Mouse (Mus musculus) left cerebral cortex, adult 2 months (tissue): ENCODE results near the gene Eef1g. TPM values are rescaled to one million over a fixed set of nuclear protein-coding genes. Genes with fewer than 3 reads are reported as not detected.

Experiments used
- DNase-seq, 2 experiments: peaks; one replicate each; pipeline ENCODE4 v3.0.0; 2021 to 2022; ENCODE audit warnings: low spot score in 2 of 2, mixed read lengths in 1 of 2; ENCODE audit errors: extremely low spot score in 1 of 2
- H3K27ac ChIP-seq: fragments of 200-600 bp; 2 replicates; pipeline ENCODE4 v1.8.1; 2022
- H3K4me3 ChIP-seq: fragments of 200-600 bp; 2 replicates; pipeline ENCODE4 v1.8.1; 2022
- CTCF ChIP-seq: fragments of 200-600 bp; IDR thresholded peaks from 2 replicates; pipeline ENCODE4 v1.8.1; 2022; ENCODE audit warnings: antibody characterized with exemption, mild to moderate bottlenecking, moderate library complexity
- intact Hi-C: fragments of 180-260 bp; cut with DNase I; formaldehyde crosslinking; loops from one replicate; pipeline ENCODE4 v1.15.1; 2025
- total RNA-seq, 2 experiments: library from RNA; stranded (reverse); gene quantifications; 2 replicates each; pipeline ENCODE4 v1.2.3; 2021

Gene Eef1g
- total RNA-seq, 2 experiments from 2014 or later: 228 to 236 TPM

DNA sequence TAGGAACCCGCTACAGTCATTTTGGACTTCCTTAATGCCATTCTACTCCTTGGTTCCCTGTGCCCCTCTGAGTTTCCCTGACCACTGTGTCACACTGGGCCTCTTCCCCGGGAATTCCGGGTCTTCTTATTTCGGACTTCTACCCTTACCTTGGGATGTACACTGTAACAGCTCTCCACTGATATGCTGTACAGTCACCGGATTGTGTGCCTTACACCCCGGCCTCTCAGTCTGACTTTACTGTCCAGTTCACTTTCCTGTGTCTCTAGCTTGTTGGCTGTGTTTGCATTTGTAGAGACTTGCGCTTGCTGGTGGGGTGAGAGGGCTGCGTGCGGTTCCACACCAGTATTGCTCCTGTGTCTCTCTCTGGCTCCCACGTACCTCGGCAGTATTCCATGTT is 36.7 kb upstream of the Eef1g start:
- no peak for DNase-seq
- H3K27ac ChIP-seq: peak overlapping the region; percentile 73
- TF ChIP-seq CTCF: no peak
- H3K4me3 ChIP-seq: peak overlapping the region; percentile 49
- intact Hi-C loops: no loop called here

DNA sequence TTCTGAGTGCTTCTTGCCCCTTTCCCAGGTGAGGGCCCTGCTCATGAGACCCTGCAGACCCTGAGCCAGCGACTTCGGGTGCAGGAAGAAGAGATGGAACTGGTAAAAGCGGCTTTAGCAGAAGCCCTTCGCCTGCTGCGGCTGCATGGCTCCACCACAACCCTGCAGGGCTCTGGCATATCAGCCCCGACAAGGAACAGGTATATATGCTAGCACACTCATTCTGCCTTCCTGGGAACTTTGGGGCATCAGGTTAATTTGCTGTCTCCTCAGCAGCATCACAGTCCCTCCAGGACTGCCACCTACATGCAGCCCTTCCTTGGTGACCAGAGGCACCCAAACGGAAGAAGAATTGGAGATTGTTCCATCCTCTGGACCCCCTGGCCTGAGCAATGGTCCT is 36.1 kb upstream of the Eef1g start:
- intact Hi-C loops: no loop called here
- TF ChIP-seq CTCF: no peak
- no peak for DNase-seq
- Histone ChIP-seq H3K4me3 (no peak overlapping the region), H3K27ac (no peak overlapping the region)

DNA sequence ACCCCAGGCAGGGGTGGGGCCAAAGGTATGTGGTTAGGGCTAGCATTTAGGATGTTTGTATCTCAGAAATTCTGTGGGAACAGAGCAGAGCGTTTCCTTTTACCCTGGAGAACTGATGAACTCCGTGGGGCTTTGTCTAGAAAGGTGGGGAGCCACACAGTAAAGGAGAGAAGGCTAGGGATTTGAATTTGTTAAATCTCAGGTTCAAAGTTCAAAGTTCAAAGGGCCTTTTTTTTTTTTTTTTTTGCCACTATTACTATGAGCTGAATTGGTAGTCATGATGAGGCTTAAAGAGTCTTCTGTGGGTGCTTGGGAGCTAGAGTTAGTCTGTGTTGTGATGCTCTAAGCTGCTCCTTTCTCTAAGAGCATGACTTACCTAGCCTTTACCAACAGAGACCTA is 30.1 kb upstream of the Eef1g start:
- DNase-seq: no peak
- intact Hi-C loops: no loop called here
- Histone ChIP-seq H3K27ac (no peak overlapping the region), H3K4me3 (no peak overlapping the region)
- TF ChIP-seq CTCF: no peak

DNA sequence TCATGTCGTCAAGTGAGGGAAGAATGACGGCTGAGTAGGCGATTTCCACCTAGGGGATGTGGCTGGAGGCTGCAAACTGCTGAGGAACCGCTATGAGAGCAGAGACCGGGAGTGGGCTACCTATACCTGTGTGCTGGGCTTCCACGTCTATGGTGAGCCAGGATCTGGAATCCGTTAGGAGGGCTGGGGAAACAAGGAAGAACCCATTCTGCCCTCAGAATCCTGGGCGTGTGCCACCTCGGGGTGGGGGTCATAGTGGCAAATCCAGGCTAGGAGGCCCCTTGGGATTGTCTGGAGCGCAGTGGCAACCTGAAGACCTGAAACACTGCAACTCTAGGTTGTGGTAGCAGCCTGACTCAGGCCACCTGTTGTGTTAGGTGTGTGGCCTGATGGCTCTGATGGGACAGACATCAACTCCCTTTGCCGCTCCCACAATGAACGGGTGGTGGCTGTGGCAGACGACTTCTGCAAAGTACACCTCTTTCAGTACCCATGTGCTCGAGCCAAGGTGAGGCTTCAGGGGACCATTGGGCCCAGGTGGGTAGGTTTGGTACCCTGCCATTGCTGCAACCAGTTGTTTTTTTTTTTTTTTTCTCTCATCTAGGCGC is 26.2 kb upstream of the Eef1g start:
- no peak for DNase-seq
- TF ChIP-seq CTCF: no peak
- Histone ChIP-seq H3K27ac (no peak overlapping the region), H3K4me3 (no peak overlapping the region)
- intact Hi-C loops: loop anchor here (5.0 kb wide), 1 partner anchor 98 kb away; no protein-coding TSS in a partner anchor

DNA sequence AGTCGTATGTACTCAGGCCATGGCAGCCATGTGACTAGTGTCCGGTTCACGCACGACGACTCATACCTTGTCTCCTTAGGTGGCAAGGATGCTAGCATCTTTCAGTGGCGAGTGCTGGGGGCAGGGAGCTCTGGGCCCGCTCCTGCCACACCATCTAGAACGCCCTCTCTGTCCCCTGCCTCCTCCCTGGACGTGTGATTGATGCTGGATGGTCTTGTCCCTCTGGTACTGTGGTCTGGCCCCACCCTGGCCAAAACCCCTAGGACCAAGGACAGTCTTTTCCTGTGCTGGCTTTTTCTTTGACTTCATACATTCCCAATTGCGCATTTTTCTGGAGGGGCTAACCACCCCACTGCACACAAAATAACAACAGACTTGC is 25.7 kb upstream of the Eef1g start:
- no peak for TF ChIP-seq CTCF
- intact Hi-C loops: loop anchor here (5.0 kb wide), 1 partner anchor 99 kb away; no protein-coding TSS in a partner anchor
- DNase-seq: no peak
- Histone ChIP-seq H3K4me3 (peak overlapping the region; percentile 76), H3K27ac (peak overlapping the region; percentile 7)

DNA sequence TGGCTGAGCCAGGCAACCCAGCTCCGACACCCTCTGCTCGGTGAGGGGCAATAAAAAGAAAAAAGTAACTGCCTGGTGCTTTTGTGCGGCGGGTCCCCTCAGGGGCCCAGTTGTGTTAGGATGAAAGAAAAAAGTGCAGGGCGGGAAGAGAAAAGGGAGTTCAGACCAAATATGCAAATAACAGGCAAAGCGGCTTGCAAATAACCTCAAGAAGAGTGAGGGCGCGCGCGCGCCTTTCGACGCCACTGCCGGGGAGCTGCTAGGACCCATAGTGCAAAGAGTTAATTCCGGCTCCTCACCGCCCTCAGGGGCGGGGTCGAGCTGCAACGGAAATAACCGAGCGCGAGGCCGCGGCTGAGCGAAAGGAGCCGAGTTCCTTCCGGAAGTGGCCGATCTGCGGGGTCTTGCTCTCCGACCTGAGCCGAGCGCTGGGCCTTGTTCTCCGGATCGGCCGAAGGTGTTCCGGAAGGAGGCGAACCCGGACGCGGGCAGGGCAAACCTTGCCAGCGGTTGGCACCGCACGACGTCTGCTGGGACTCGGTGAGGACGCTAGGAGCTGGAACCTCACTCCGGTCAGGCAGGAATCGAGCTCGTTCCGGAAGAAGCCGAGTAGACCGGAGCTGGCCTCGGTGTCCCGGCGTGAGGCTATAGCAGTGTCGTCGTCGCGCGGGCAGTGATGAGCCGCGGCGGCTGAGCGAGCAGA is 25.2 kb upstream of the Eef1g start, which contains the start of gene Mta2:
TSS of gene Mta2 (plus strand) at position 361 of the 703 bp plus-strand sequence.
- Histone ChIP-seq H3K27ac (peak within 1 kb of the TSS; percentile 93), H3K4me3 (peak within 1 kb of the TSS; percentile 76)
- intact Hi-C loops: loop anchor here (5.0 kb wide), 1 partner anchor 99 kb away; no protein-coding TSS in a partner anchor
- TF ChIP-seq CTCF: no peak; the same call in 1 of the 2 replicates
- peak; percentile 92 to 94 for DNase-seq

DNA sequence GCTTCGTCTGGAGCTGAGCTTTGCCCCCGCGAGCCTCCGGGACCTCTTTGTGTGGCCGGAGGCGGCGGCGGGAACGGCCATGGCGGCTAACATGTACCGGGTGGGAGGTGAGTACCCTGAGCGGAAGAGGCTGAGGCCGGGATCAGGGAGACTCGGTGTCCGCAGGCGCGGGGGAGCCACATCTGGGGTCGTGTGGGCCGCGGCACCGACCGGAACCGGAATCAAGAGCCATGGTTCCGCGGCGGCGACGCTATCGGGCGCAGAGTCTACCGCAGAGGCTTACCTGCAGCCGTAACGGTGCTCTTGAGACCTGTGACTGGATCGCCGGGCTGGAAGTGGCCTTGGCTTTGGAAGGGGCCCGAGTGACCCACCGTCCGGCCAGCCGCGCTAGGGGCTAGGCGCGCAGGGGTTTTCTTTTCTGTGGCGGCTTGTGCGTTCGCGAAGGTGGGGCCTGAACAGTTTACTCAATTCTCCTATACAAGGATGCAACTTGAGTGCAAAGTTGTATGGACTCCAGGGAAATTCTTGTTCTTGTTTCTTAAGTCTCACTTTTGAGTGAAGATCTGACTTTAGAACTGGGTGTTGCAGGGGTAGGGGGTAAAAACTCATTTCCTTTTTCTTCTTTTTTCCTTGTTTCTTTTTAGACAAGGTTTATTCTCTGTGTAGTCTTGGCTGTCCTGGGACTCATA is 24.4 kb upstream of the Eef1g start:
- Histone ChIP-seq H3K4me3 (peak overlapping the region; percentile 76), H3K27ac (peak overlapping the region; percentile 93)
- DNase-seq: peak in 1 of 2 experiments; percentile 59
- intact Hi-C loops: loop anchor here (5.0 kb wide), 1 partner anchor 100 kb away; no protein-coding TSS in a partner anchor
- TF ChIP-seq CTCF: no peak

DNA sequence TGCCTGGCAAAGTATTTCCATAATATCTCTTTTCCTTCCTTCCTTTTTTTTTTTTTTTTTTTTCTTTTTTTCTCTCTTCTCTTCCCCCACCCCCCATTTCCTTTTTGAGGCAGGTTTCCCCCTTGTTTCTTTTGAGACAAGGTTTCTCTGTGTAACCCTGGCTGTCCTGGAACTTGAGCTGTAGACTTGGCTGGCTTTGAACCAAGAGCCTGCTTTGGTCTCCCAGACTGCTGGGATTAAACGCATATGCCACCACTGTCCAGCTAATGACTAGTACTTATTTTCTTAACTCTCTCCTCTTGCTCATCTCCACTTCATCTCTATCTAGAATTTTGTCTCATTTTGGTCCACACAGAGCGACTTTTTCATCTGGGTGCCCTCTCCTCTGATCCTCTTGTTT is 23.8 kb upstream of the Eef1g start:
- peak overlapping the region; percentile 76 for H3K4me3 ChIP-seq
- intact Hi-C loops: loop anchor here (1.0 to 5.0 kb wide), 2 partner anchors 9 to 101 kb away; no protein-coding TSS in a partner anchor
- no peak for TF ChIP-seq CTCF
- no peak overlapping the region for H3K27ac ChIP-seq
- no peak for DNase-seq

DNA sequence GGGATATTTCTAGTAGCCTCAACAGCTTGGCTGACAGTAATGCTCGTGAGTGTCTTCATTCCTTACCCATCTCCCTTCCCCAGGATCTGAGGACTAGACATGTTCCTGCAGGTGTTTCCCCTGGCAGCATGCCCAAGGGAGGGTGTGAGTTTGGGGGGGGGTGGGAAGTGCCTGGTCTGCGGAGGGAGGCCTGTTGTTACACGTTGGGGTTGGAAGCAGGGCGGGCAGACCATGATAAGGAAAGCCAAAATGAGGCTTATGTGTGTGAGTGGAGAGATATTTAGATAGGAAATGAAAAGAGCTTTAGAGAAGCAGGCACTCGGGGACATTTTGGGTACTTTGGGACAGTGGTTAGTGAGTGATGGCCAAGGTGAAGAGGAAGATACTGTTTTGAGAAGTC is 22.8 kb upstream of the Eef1g start:
- intact Hi-C loops: loop anchor here (5.0 kb wide), 1 partner anchor 102 kb away; no protein-coding TSS in a partner anchor

DNA sequence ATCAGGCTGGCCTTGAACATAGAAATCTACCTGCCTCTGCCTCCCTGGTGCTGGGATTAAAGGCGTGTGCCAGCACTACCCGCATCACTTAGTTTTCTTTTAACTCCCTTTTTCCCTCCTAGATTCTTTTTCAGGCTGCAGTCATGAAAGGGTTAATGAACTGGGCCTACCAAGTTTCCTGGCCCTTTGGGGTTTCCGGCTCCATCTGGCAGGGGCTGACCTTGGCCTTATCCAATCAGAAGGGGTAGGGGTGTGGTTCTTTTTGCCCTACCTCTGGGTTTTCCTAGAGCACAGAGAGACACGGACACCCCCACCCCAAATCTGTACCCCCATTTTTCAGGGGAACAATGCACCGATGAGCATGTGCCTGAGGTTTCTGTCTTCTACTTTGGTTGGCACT is 22.1 kb upstream of the Eef1g start:
- TF ChIP-seq CTCF: no peak
- no peak for DNase-seq
- intact Hi-C loops: loop anchor here (5.0 kb wide), 1 partner anchor 102 kb away; no protein-coding TSS in a partner anchor
- no peak overlapping the region for H3K4me3 ChIP-seq
- no peak overlapping the region for H3K27ac ChIP-seq

More for the DNA sequence above, 22.8 kb upstream of the Eef1g start:
- H3K4me3 ChIP-seq: no peak overlapping the region
- DNase-seq: no peak
- TF ChIP-seq CTCF: no peak
- H3K27ac ChIP-seq: no peak overlapping the region

DNA sequence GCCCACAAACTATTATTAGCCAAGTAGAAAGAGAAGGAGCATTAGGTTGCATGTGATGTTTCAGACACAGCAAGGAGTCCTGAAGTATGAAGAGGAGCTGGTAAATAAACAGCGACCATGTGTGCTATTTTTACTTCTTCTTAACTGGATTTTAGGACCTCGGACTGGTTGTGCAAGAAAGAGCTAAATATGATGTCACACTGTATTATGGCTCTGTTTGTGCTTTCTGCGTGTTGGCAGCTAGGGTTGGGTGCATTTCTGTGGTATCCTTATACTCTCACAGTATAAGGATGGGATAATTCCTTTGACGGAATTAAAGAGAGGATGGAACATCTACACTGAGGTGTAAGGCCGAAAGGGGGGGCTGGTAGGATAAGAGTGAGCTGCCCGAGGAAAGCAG is 21.6 kb upstream of the Eef1g start:
- H3K4me3 ChIP-seq: no peak overlapping the region
- H3K27ac ChIP-seq: no peak overlapping the region
- DNase-seq: no peak
- TF ChIP-seq CTCF: no peak
- intact Hi-C loops: no loop called here

DNA sequence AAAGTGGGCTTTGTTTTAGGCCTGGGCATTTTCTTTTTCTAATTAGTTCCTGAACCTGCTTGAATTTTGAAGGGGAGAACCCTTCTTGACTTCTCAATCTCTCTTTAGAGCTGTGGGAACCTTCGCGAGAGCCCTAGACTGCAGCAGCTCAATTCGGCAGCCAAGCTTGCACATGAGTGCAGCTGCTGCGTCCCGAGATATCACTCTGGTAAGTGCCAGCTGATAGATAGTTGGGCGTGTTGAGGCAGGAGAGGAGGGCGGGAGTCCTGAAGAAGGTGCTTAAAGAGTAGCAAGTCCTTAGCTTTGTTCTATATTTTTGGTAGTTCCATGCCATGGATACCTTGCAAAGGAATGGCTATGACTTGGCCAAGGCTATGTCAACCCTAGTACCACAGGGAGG is 19.9 kb upstream of the Eef1g start:
- no peak for DNase-seq
- H3K27ac ChIP-seq: no peak overlapping the region
- no peak overlapping the region for H3K4me3 ChIP-seq
- TF ChIP-seq CTCF: no peak
- intact Hi-C loops: no loop called here
